21 mouse cellular contexts compared by ENCODE assay signal in genomic region chr14:103541679-103542078, GRCm38 (mm10). TPM values are rescaled to one million over a fixed set of nuclear protein-coding genes. Genes with fewer than 3 reads are reported as not detected.
A peak's percentile ranks its signal among the peaks of the same experiment; 100 is the strongest.
DNase-seq lines count a peak whose midpoint lies in the region; ATAC-seq and TF ChIP-seq lines count a peak whose summit lies in the region.
"Had no signal": no experiment of that assay in that cellular context is flagged by ENCODE, and none has a peak within 500 bp of the region (broad histone marks: within the 10 kb centered on the region; RNA-seq: fewer than 3 reads in every experiment).

No protein-coding gene starts in this region.

- H3K9me3 ChIP-seq in forebrain, embryonic 11.5 days (ENCODE audit: control insufficient read depth, low read length), result no peaks in the 10 kb centered on the region
- no peaks in the 10 kb centered on the region for H3K9me3 ChIP-seq in forebrain, embryonic 14.5 days (replicated peaks; ENCODE audit: control insufficient read depth, low read length)
- H3K9me3 ChIP-seq in hindbrain, embryonic 11.5 days (ENCODE audit: control insufficient read depth, low read length), result no peaks in the 10 kb centered on the region
- no peaks in the 10 kb centered on the region for H3K9me3 ChIP-seq in hindbrain, embryonic 13.5 days
- no peaks in the 10 kb centered on the region for H3K9me3 ChIP-seq in midbrain, postnatal 0 days (ENCODE audit: low read length)
- H3K9me3 ChIP-seq in midbrain, embryonic 15.5 days, result no peaks in the 10 kb centered on the region
- H3K9me3 ChIP-seq: embryonic facial prominence, embryonic 13.5 days; heart, embryonic 13.5 days had no signal

- peak; percentile 47 for ATAC-seq in forebrain, embryonic 11.5 days (replicated peaks; ENCODE audit: low FRiP score)
- ATAC-seq in forebrain, embryonic 14.5 days, result no peak
- ATAC-seq in hindbrain, embryonic 11.5 days (ENCODE audit: low FRiP score), result peak; percentile 55
- no peak for ATAC-seq in hindbrain, embryonic 13.5 days (ENCODE audit: low FRiP score)
- no peak for ATAC-seq in midbrain, postnatal 0 days (ENCODE audit: low FRiP score)
- ATAC-seq in midbrain, embryonic 15.5 days (replicated peaks), result no peak
- ATAC-seq: forebrain, embryonic 16.5 days; intestine, embryonic 16.5 days had no signal

- no peak overlapping the region for H3K27ac ChIP-seq in forebrain, embryonic 11.5 days (ENCODE audit: low read depth, low read length)
- no peak overlapping the region for H3K27ac ChIP-seq in forebrain, embryonic 14.5 days (ENCODE audit: low read depth, low read length)
- H3K27ac ChIP-seq in hindbrain, embryonic 11.5 days (ENCODE audit: low read depth, low read length), result no peak overlapping the region
- no peak overlapping the region for H3K27ac ChIP-seq in hindbrain, embryonic 13.5 days
- no peak overlapping the region for H3K27ac ChIP-seq in midbrain, postnatal 0 days (ENCODE audit: low read depth, low read length)
- no peak overlapping the region for H3K27ac ChIP-seq in midbrain, embryonic 15.5 days
- H3K27ac ChIP-seq: embryonic facial prominence, embryonic 13.5 days; heart, embryonic 13.5 days; hindbrain, embryonic 14.5 days had no signal

- 68% methylated on average over 5 of the region's 5 CpGs for WGBS in forebrain, embryonic 11.5 days
- 61% methylated on average over 5 of the region's 5 CpGs for WGBS in forebrain, embryonic 14.5 days
- 43% methylated on average over 5 of the region's 5 CpGs for WGBS in hindbrain, embryonic 11.5 days
- 35% methylated on average over 5 of the region's 5 CpGs for WGBS in hindbrain, embryonic 13.5 days
- 41% methylated on average over 5 of the region's 5 CpGs for WGBS in midbrain, postnatal 0 days
- WGBS in midbrain, embryonic 15.5 days, result 48% methylated on average over 5 of the region's 5 CpGs

- H3K4me3 ChIP-seq in forebrain, embryonic 11.5 days (ENCODE audit: low read depth, low read length), result no peak overlapping the region
- H3K4me3 ChIP-seq in forebrain, embryonic 14.5 days (ENCODE audit: low read depth, low read length), result no peak overlapping the region
- H3K4me3 ChIP-seq in hindbrain, embryonic 11.5 days (ENCODE audit: low read depth, low read length), result no peak overlapping the region
- H3K4me3 ChIP-seq in hindbrain, embryonic 13.5 days, result no peak overlapping the region
- H3K4me3 ChIP-seq in midbrain, postnatal 0 days (ENCODE audit: low read depth, low read length), result no peak overlapping the region
- no peak overlapping the region for H3K4me3 ChIP-seq in midbrain, embryonic 15.5 days
- H3K4me3 ChIP-seq: embryonic facial prominence, embryonic 13.5 days; heart, embryonic 13.5 days had no signal

- no peak for DNase-seq in forebrain, embryonic 11.5 days (ENCODE audit: low spot score)
- no peak for DNase-seq in forebrain, embryonic 14.5 days (ENCODE audit: low spot score)
- DNase-seq in hindbrain, embryonic 11.5 days (ENCODE audit: low spot score), result no peak
- peak; percentile 12 for DNase-seq in midbrain, postnatal 0 days (ENCODE audit: low spot score)
- DNase-seq in gastrocnemius, adult 8-10 months (ENCODE audit: low spot score in 2 of 2), result no peak
- no peak for DNase-seq in thymus, postnatal 25 days
- DNase-seq: adrenal gland, postnatal 10 days; cerebellum, adult 11-12 months; cerebellum, adult 9-11 months; cerebellum, postnatal 36 days; gastrocnemius, postnatal 14 days; heart, postnatal 36 days had no signal

- no peaks in the 10 kb centered on the region for H3K4me1 ChIP-seq in forebrain, embryonic 11.5 days (replicated peaks; ENCODE audit: control insufficient read depth, insufficient read depth, low read length)
- H3K4me1 ChIP-seq in forebrain, embryonic 14.5 days (ENCODE audit: control insufficient read depth, insufficient read depth, low read length), result peaks cover 9% of the 10 kb centered on the region
- no peaks in the 10 kb centered on the region for H3K4me1 ChIP-seq in hindbrain, embryonic 11.5 days (replicated peaks; ENCODE audit: control insufficient read depth, insufficient read depth, low read length)
- 0 out of 2 replicates have a peak, but pooled peaks cover 9% of the 10 kb centered on the region for H3K4me1 ChIP-seq in hindbrain, embryonic 13.5 days (replicated peaks)
- 0 out of 2 replicates have a peak, but pooled peaks cover 5% of the 10 kb centered on the region for H3K4me1 ChIP-seq in midbrain, postnatal 0 days (ENCODE audit: insufficient read depth, low read length)
- H3K4me1 ChIP-seq in midbrain, embryonic 15.5 days, result peaks cover 10% of the 10 kb centered on the region; the same call in 1 of the 2 replicates
- H3K4me1 ChIP-seq: embryonic facial prominence, embryonic 13.5 days; heart, embryonic 13.5 days had no signal

- H3K4me2 ChIP-seq in forebrain, embryonic 11.5 days (ENCODE audit: low read depth, low read length, severe bottlenecking), result no peak overlapping the region
- H3K4me2 ChIP-seq in forebrain, embryonic 14.5 days (ENCODE audit: low read length), result no peak overlapping the region
- H3K4me2 ChIP-seq in hindbrain, embryonic 11.5 days (replicated peaks; ENCODE audit: low read depth, low read length), result no peak overlapping the region
- no peak overlapping the region for H3K4me2 ChIP-seq in hindbrain, embryonic 13.5 days
- H3K4me2 ChIP-seq in midbrain, postnatal 0 days (ENCODE audit: low read depth, low read length, poor library complexity, severe bottlenecking), result no peak overlapping the region
- no peak overlapping the region for H3K4me2 ChIP-seq in midbrain, embryonic 15.5 days
- H3K4me2 ChIP-seq: embryonic facial prominence, embryonic 13.5 days; heart, embryonic 13.5 days; hindbrain, embryonic 14.5 days had no signal

- H3K36me3 ChIP-seq in forebrain, embryonic 11.5 days (ENCODE audit: control insufficient read depth, insufficient read depth, low read length), result no peaks in the 10 kb centered on the region
- H3K36me3 ChIP-seq in forebrain, embryonic 14.5 days (ENCODE audit: control insufficient read depth, insufficient read depth, low read length), result no peaks in the 10 kb centered on the region
- no peaks in the 10 kb centered on the region for H3K36me3 ChIP-seq in hindbrain, embryonic 11.5 days (ENCODE audit: control insufficient read depth, insufficient read depth, low read length)
- H3K36me3 ChIP-seq in hindbrain, embryonic 13.5 days, result no peaks in the 10 kb centered on the region
- H3K36me3 ChIP-seq in midbrain, postnatal 0 days (ENCODE audit: insufficient read depth, low read length), result no peaks in the 10 kb centered on the region
- H3K36me3 ChIP-seq in midbrain, embryonic 15.5 days (replicated peaks), result no peaks in the 10 kb centered on the region
- H3K36me3 ChIP-seq: embryonic facial prominence, embryonic 13.5 days; heart, embryonic 13.5 days had no signal

- H3K9ac ChIP-seq in forebrain, embryonic 11.5 days (ENCODE audit: low read length), result no peak overlapping the region
- H3K9ac ChIP-seq in forebrain, embryonic 14.5 days (ENCODE audit: low read length), result no peak overlapping the region
- no peak overlapping the region for H3K9ac ChIP-seq in hindbrain, embryonic 11.5 days (ENCODE audit: low read depth, low read length)
- no peak overlapping the region for H3K9ac ChIP-seq in hindbrain, embryonic 13.5 days
- no peak overlapping the region for H3K9ac ChIP-seq in midbrain, postnatal 0 days (replicated peaks; ENCODE audit: low read length, poor library complexity, severe bottlenecking)
- no peak overlapping the region for H3K9ac ChIP-seq in midbrain, embryonic 15.5 days
- H3K9ac ChIP-seq: embryonic facial prominence, embryonic 13.5 days; heart, embryonic 13.5 days; hindbrain, embryonic 14.5 days had no signal

- H3K27me3 ChIP-seq in forebrain, embryonic 11.5 days (ENCODE audit: control insufficient read depth, insufficient read depth, low read length), result no peaks in the 10 kb centered on the region
- H3K27me3 ChIP-seq in forebrain, embryonic 14.5 days (replicated peaks; ENCODE audit: control insufficient read depth, insufficient read depth, low read length), result no peaks in the 10 kb centered on the region
- no peaks in the 10 kb centered on the region for H3K27me3 ChIP-seq in hindbrain, embryonic 11.5 days (ENCODE audit: control insufficient read depth, insufficient read depth, low read length)
- H3K27me3 ChIP-seq in hindbrain, embryonic 13.5 days, result no peaks in the 10 kb centered on the region
- H3K27me3 ChIP-seq in midbrain, postnatal 0 days (ENCODE audit: insufficient read depth, low read length), result no peaks in the 10 kb centered on the region
- no peaks in the 10 kb centered on the region for H3K27me3 ChIP-seq in midbrain, embryonic 15.5 days (replicated peaks)
- H3K27me3 ChIP-seq: embryonic facial prominence, embryonic 13.5 days; heart, embryonic 13.5 days had no signal

- TF ChIP-seq CTCF in midbrain, postnatal 0 days (IDR thresholded peaks at IDR 0.05), result no peak

RNA-seq across cellular contexts. Expression of gene Scel, which starts 28.5 kb away (rescaled TPM):
- 0.47 and 0.91 TPM in 2 replicates for polyA plus RNA-seq in forebrain, embryonic 11.5 days (2014; fragmentation: Nextera tagmentation; extraction: Ambion mirVana)
- 0.18 and 0.23 TPM in 2 replicates for polyA plus RNA-seq in forebrain, embryonic 14.5 days (2014; fragmentation: Nextera tagmentation; extraction: Ambion mirVana)
- polyA plus RNA-seq in hindbrain, embryonic 11.5 days (2014; fragmentation: Nextera tagmentation; extraction: Ambion mirVana), result 0.11 and 0.54 TPM in 2 replicates
- polyA plus RNA-seq in hindbrain, embryonic 13.5 days (2015; fragmentation: Nextera tagmentation; extraction: Ambion mirVana), result 0.08 and 0.16 TPM in 2 replicates
- 0.33 TPM in 1 of 2 replicates, not detected in the other for total RNA-seq in midbrain, postnatal 0 days (2014; rRNA removed)
- 0.13 and 0.26 TPM in 2 replicates for polyA plus RNA-seq in midbrain, postnatal 0 days (2015; fragmentation: Nextera tagmentation; extraction: Ambion mirVana)
- polyA plus RNA-seq in midbrain, embryonic 15.5 days (2015; fragmentation: Nextera tagmentation; extraction: Ambion mirVana), result 0.14 and 0.19 TPM in 2 replicates
- under 1 TPM; 0.16 to 0.58 (median 0.19) TPM for total RNA-seq in gastrocnemius, adult 8-10 months (2022)
- total RNA-seq: adrenal gland, postnatal 10 days; MEL had no signal
- polyA plus RNA-seq: C2C12; forebrain, embryonic 16.5 days had no signal

Comparison
In these comparisons a context has a peak if more than half of its experiments do, and no peak if none do; other contexts are left out.
1. ATAC-seq: peak in forebrain, embryonic 11.5 days (single experiment) and hindbrain, embryonic 11.5 days (single experiment); none in forebrain, embryonic 14.5 days (single experiment), hindbrain, embryonic 13.5 days (single experiment), midbrain, postnatal 0 days (single experiment) and midbrain, embryonic 15.5 days (single experiment).